Mouse (Mus musculus): ENCODE results near the gene Sirt2.

DNA sequence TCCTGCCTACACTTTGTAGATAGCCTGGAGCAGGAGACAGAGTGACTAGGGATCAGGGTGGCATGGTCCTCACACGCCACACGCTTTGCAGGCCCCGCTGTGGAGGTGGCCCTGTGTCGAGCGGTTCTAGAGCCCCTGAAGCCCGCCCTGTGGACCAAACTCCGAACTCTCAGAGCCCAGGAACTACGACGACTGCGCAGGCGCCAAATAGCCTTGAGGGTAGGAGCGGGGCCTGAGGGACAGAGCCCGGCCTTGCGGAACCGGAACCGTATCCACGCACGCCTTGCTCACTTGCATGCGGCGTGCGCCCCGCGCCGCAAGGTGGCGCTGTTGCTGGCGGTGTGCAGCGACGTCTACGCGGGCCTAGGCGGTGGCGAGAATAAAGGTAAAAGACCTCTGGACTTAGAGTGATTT, 30.0 kb downstream of the Sirt2 start:
- TF ChIP-seq POLR2A (IDR thresholded peaks at IDR 0.05; ENCODE audit: insufficient read length, low read depth) (peak; percentile 17), MAX (IDR thresholded peaks at IDR 0.05; ENCODE audit: low read depth) (no peak), CEBPB (IDR thresholded peaks at IDR 0.05; ENCODE audit: insufficient read depth, poor library complexity, severe bottlenecking) (no peak)

All from myocyte (in vitro differentiated cells).